Mouse (Mus musculus) forebrain, postnatal 0 days (tissue): Measurements from ENCODE around the gene Sema6c. TPM values are rescaled to one million over a fixed set of nuclear protein-coding genes. Genes with fewer than 3 reads are reported as not detected.

Experiments
- ATAC-seq: fragments of 200-750 bp; cut with Nextera tagmentation; 2 replicates; pipeline ENCODE4 v1.8.0; 2017; ENCODE audit warnings: mild to moderate bottlenecking, moderate library complexity
- DNase-seq: peaks from one replicate; pipeline ENCODE4 v3.0.0-alpha.2; 2015
- H3K27ac ChIP-seq: fragments of 300-500 bp; sonication (generic); 2 replicates; pipeline ENCODE4 v1.5.1; 2014; ENCODE audit warnings: low read depth, mild to moderate bottlenecking, antibody characterized with exemption, low read length, moderate library complexity, mixed read lengths
- H3K27me3 ChIP-seq: fragments of 300-500 bp; sonication (generic); 2 replicates; pipeline ENCODE4 v1.6.1; 2014; ENCODE audit warnings: mild to moderate bottlenecking, low read length, mixed read lengths; ENCODE audit not compliant: insufficient read depth
- H3K36me3 ChIP-seq: fragments of 300-500 bp; sonication (generic); 2 replicates; pipeline ENCODE4 v1.6.1; 2014; ENCODE audit warnings: mild to moderate bottlenecking, moderate library complexity; ENCODE audit not compliant: insufficient read depth
- H3K4me1 ChIP-seq: fragments of 300-500 bp; sonication (generic); 2 replicates; pipeline ENCODE4 v1.6.1; 2014; ENCODE audit warnings: antibody characterized with exemption; ENCODE audit not compliant: insufficient read depth
- H3K4me2 ChIP-seq: fragments of 300-500 bp; sonication (generic); 2 replicates; pipeline ENCODE4 v1.6.1; 2014; ENCODE audit warnings: low read depth, mild to moderate bottlenecking, moderate library complexity
- H3K4me3 ChIP-seq: fragments of 300-500 bp; sonication (generic); 2 replicates; pipeline ENCODE4 v1.5.1; 2014; ENCODE audit warnings: low read depth, low read length, mixed read lengths
- H3K9ac ChIP-seq: fragments of 300-500 bp; sonication (generic); 2 replicates; pipeline ENCODE4 v1.6.1; 2014; ENCODE audit warnings: mild to moderate bottlenecking
- H3K9me3 ChIP-seq: fragments of 300-500 bp; sonication (generic); 2 replicates; pipeline ENCODE4 v1.6.1; 2016; ENCODE audit warnings: low read length
- CTCF ChIP-seq: sonication (generic); IDR thresholded peaks from 2 replicates; pipeline ENCODE4 v1.5.1; 2016; ENCODE audit warnings: antibody characterized with exemption, control low read depth, low read depth
- WGBS: fragments of 180-500 bp; shearing (Covaris S2); extraction: QIAGEN DNeasy Blood & Tissue Kit; methylation state at CpG from one replicate; pipeline ENCODE4 v1.1.7; 2014; 5-methylcytosine and 5-hydroxymethylcytosine counted together
- polyA plus RNA-seq: library from polyadenylated mRNA; unstranded; fragments of >200 nt; fragmentation: Nextera tagmentation; extraction: Ambion mirVana; gene quantifications from 2 replicates; pipeline ENCODE4 v1.2.1, GENCODE M21; 2015
- total RNA-seq: library from RNA; depleted of rRNA; stranded (reverse); fragments of >200 nt; gene quantifications from 2 replicates; pipeline ENCODE4 v1.2.3, GENCODE M21; 2014

Gene Sema6c
- total and polyA plus RNA-seq, 2 experiments from 2014 or later: 28.4 to 94.1 TPM

GRCm38 (mm10) chr3:95172526-95173255 lies 12.4 kb downstream of the Sema6c start:
- H3K4me1 ChIP-seq: no peaks in the 10 kb centered on the region

GRCm38 (mm10) chr3:95173256-95173949 lies 13.1 kb downstream of the Sema6c start:
- ATAC-seq (peak; percentile 14), DNase-seq (peak; percentile 57)
- no peaks in the 10 kb centered on the region for H3K4me1 ChIP-seq
- H3K9ac ChIP-seq: 0 out of 2 replicates have a peak overlapping the region, but pooled peaks have one; percentile 25
- H3K27me3 ChIP-seq: 0 out of 2 replicates have a peak, but pooled peaks cover 6% of the 10 kb centered on the region
- 0 out of 2 replicates have a peak overlapping the region, but pooled peaks have one; percentile 4 for H3K27ac ChIP-seq
- peak overlapping the region; percentile 42 for H3K4me2 ChIP-seq
- peaks cover 52% of the 10 kb centered on the region for H3K36me3 ChIP-seq
- no peak overlapping the region for H3K4me3 ChIP-seq
- no peak for TF ChIP-seq CTCF
- WGBS: 10% methylated on average over 58 of the region's 58 CpGs
- no peaks in the 10 kb centered on the region for H3K9me3 ChIP-seq

More at GRCm38 (mm10) chr3:95172526-95173255, 12.4 kb downstream of the Sema6c start:
- H3K9me3 ChIP-seq: no peaks in the 10 kb centered on the region
- H3K4me2 ChIP-seq: peak overlapping the region; percentile 42; the same call in 1 of the 2 replicates
- 0 out of 2 replicates have a peak, but pooled peaks cover 6% of the 10 kb centered on the region for H3K27me3 ChIP-seq
- peak; percentile 32 for DNase-seq
- no peak for ATAC-seq
- WGBS: 17% methylated on average over 70 of the region's 84 CpGs
- no peak overlapping the region for H3K4me3 ChIP-seq
- no peak overlapping the region for H3K27ac ChIP-seq
- TF ChIP-seq CTCF: no peak
- no peak overlapping the region for H3K9ac ChIP-seq
- H3K36me3 ChIP-seq: peaks cover 58% of the 10 kb centered on the region

GRCm38 (mm10) chr3:95174011-95174592 lies 13.8 kb downstream of the Sema6c start:
- 14% methylated on average over 16 of the region's 16 CpGs for WGBS

GRCm38 (mm10) chr3:95176500-95176899 lies 16.2 kb downstream of the Sema6c start:
- Histone ChIP-seq H3K36me3 (peaks cover 21% of the 10 kb centered on the region), H3K4me2 (no peak overlapping the region), H3K27ac (no peak overlapping the region), H3K9ac (no peak overlapping the region), H3K9me3 (no peaks in the 10 kb centered on the region), H3K4me3 (no peak overlapping the region), H3K4me1 (no peaks in the 10 kb centered on the region), H3K27me3 (0 out of 2 replicates have a peak, but pooled peaks cover 4% of the 10 kb centered on the region)
- 55% methylated on average over 3 of the region's 3 CpGs for WGBS
- ATAC-seq (no peak), DNase-seq (no peak)
- TF ChIP-seq CTCF: no peak

More at GRCm38 (mm10) chr3:95174011-95174592, 13.8 kb downstream of the Sema6c start:
- H3K4me1 ChIP-seq: no peaks in the 10 kb centered on the region
- H3K4me2 ChIP-seq: peak overlapping the region; percentile 42
- 0 out of 2 replicates have a peak, but pooled peaks cover 6% of the 10 kb centered on the region for H3K27me3 ChIP-seq
- no peak overlapping the region for H3K4me3 ChIP-seq
- DNase-seq: peak; percentile 86
- peak; percentile 84 for TF ChIP-seq CTCF
- peak; percentile 69 for ATAC-seq
- H3K9me3 ChIP-seq: no peaks in the 10 kb centered on the region
- H3K27ac ChIP-seq: no peak overlapping the region
- no peak overlapping the region for H3K9ac ChIP-seq
- peaks cover 45% of the 10 kb centered on the region for H3K36me3 ChIP-seq

- H3K4me1 ChIP-seq: no peaks in the 10 kb centered on the region
- ATAC-seq: no peak
- no peak overlapping the region for H3K4me2 ChIP-seq
- H3K27ac ChIP-seq: no peak overlapping the region
- no peaks in the 10 kb centered on the region for H3K9me3 ChIP-seq
- no peaks in the 10 kb centered on the region for H3K27me3 ChIP-seq
- no peak for DNase-seq
- no peak overlapping the region for H3K9ac ChIP-seq
- WGBS: 76% methylated on average over 6 of the region's 6 CpGs
- H3K4me3 ChIP-seq: no peak overlapping the region
- no peak for TF ChIP-seq CTCF
- peaks cover 10% of the 10 kb centered on the region for H3K36me3 ChIP-seq
Observed at GRCm38 (mm10) chr3:95177583-95177982, 17.3 kb downstream of the Sema6c start.

GRCm38 (mm10) chr3:95178948-95179347 lies 18.7 kb downstream of the Sema6c start:
- no peaks in the 10 kb centered on the region for H3K4me1 ChIP-seq
- no peak overlapping the region for H3K9ac ChIP-seq
- WGBS: 61% methylated on average over 5 of the region's 5 CpGs
- H3K4me2 ChIP-seq: no peak overlapping the region
- peak; percentile 59 for DNase-seq
- TF ChIP-seq CTCF: no peak
- H3K27ac ChIP-seq: no peak overlapping the region
- H3K9me3 ChIP-seq: no peaks in the 10 kb centered on the region
- ATAC-seq: peak; percentile 36
- no peak overlapping the region for H3K4me3 ChIP-seq
- H3K36me3 ChIP-seq: peaks cover 4% of the 10 kb centered on the region; the same call in 1 of the 2 replicates
- no peaks in the 10 kb centered on the region for H3K27me3 ChIP-seq
